Mouse (Mus musculus) large intestine, adult 2 months (tissue): ENCODE measurements around the gene Ccdc189. TPM values are rescaled to one million over a fixed set of nuclear protein-coding genes. Genes with fewer than 3 reads are reported as not detected.

Experiments
- DNase-seq: peaks from one replicate; pipeline ENCODE4 v3.0.0-alpha.2; 2012; ENCODE audit warnings: low read depth, low spot score
- WGBS: fragments of 180-500 bp; shearing (Covaris S2); methylation state at CpG from one replicate; pipeline ENCODE4 v1.1.7; 2018; 5-methylcytosine and 5-hydroxymethylcytosine counted together
- polyA plus RNA-seq: library from polyadenylated mRNA; depleted of rRNA; stranded (reverse); fragments of >200 nt; gene quantifications from 2 replicates; pipeline ENCODE4 v1.2.3, GENCODE M21; 2012

The Ccdc189 gene
- polyA plus RNA-seq, 1 experiment = 1.4 TPM

GRCm38 (mm10) chr7:127600612-127601011, 12.2 kb upstream of the Ccdc189 start:
- 94% methylated on average over 7 of the region's 7 CpGs for WGBS
- no peak for DNase-seq

DNA sequence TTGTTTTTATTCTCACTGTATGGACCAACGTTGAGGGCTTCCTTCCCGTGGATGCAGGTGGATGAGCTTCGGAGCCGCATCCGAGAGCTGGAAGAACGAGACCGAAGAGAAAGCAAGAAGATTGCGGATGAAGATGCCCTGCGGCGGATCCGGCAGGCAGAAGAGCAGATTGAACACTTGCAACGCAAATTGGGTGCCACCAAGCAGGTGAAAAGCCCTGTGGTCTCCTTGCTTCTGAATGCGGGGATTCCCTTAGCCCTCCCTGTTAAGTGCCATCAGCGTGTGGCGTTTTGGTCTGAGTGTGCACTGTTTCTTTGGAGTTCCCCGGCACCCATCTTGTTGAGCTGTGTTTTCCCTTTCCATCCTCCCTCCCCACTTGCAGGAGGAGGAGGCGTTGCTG, 8.4 kb upstream of the Ccdc189 start:
- no peak for DNase-seq
- 93% methylated on average over 17 of the region's 17 CpGs for WGBS

DNA sequence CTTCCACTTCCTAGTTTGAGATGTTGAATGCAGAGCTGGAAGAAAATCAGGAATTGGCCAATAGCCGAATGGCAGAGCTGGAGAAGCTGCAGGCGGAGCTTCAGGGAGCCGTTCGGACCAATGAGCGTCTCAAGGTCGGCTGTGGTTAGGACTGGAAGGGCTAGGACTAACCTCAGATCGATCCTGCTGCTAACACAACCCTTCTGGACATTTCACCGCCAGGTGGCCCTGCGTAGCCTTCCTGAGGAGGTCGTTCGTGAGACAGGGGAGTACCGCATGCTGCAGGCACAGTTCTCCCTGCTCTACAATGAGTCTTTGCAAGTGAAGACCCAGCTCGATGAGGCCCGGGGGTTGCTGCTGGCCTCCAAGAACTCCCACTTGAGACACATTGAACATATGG, 4.2 kb upstream of the Ccdc189 start:
- 90% methylated on average over 14 of the region's 14 CpGs for WGBS
- no peak for DNase-seq

GRCm38 (mm10) chr7:127591108-127591507, 2.7 kb upstream of the Ccdc189 start:
- WGBS = 68% methylated on average over 10 of the region's 10 CpGs
- DNase-seq = no peak

GRCm38 (mm10) chr7:127589637-127590036, 1.2 kb upstream of the Ccdc189 start:
- 93% methylated on average over 9 of the region's 9 CpGs for WGBS
- no peak for DNase-seq

DNA sequence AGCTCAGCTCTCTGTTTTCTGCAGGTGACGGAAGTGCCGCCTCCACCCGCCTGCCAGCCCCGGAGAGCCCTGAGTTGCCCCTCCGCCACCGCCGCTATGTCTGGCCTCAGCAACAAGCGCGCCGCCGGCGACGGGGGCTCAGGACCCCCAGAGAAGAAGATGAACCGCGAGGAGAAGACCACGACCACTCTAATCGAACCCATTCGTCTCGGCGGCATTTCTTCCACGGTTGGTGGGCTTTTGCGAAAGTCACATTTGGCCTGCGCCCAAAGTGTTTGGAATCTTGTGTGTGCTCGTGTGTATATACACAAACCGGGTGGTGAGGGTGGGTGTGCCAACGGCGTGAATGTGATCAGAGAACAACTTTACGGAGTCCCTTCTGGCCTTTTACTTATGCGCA, 506 bp upstream of the Ccdc189 start:
- WGBS = 2% methylated on average over 29 of the region's 29 CpGs
- no peak for DNase-seq

- WGBS = 40% methylated on average over 5 of the region's 5 CpGs
- DNase-seq = no peak
Measured at GRCm38 (mm10) chr7:127587196-127587595, 1.2 kb downstream of the Ccdc189 start.

- WGBS = 94% methylated on average over 6 of the region's 6 CpGs
- no peak for DNase-seq
Measured at GRCm38 (mm10) chr7:127586149-127586548, 2.2 kb downstream of the Ccdc189 start.

DNA sequence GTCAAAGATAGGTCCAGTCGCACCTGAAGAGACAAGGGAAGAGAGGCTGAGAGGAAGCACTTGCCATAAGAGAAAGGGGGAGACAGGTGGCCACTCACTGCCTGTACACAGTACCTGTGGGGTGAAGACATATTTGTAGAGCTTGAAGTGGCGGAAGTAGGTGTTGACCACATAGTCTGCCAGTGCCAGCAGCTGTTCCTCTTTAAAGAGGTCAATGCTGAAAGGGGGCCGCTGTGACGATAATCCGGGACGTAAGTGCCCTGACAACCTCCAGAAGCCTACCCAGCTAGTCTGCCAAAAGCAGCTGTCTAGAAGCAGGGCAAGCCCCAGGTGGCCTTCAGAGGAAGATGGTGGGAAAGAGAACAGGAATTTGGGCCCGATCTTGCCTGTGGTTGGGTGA, 3.4 kb downstream of the Ccdc189 start:
- no peak for DNase-seq
- WGBS = 87% methylated on average over 7 of the region's 7 CpGs

GRCm38 (mm10) chr7:127583260-127583659, 5.1 kb downstream of the Ccdc189 start:
- WGBS = 94% methylated on average over 6 of the region's 6 CpGs

GRCm38 (mm10) chr7:127574115-127574514, 14.3 kb downstream of the Ccdc189 start:
- no peak for DNase-seq
- 10% methylated on average over 7 of the region's 7 CpGs for WGBS

More at GRCm38 (mm10) chr7:127583260-127583659, 5.1 kb downstream of the Ccdc189 start:
- no peak for DNase-seq

DNA sequence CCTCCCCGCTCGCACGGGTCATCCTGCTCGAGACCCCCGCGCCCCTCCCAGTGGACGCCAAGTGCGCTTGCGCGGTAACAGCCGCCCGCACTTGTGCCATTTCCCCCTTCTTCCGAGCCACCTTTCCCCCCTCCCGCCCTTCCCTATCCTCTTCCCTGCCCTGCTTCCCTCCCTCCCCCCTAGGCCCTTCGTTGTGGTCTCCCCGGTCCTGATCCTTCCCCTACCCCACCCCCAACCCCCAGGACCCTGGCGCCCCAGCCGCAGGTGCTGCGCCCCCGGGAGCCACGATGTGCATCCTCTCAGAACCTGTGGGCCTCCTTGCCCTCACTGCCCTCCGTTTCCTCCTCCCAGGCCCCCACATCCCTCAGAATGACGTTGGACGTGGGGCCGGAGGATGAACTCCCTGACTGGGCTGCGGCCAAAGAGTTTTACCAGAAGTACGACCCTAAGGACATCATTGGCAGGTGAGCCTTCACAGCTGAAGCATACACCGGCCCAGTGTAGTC, 14.8 kb downstream of the Ccdc189 start:
- DNase-seq = no peak
- 3% methylated on average over 28 of the region's 28 CpGs for WGBS

- WGBS = under 1% methylated on average over 17 of the region's 17 CpGs
- DNase-seq = peak; percentile 99
Measured at GRCm38 (mm10) chr7:127572895-127573471, 15.4 kb downstream of the Ccdc189 start, which contains the start of gene Phkg2. Phkg2 (plus strand) TSS chr7:127573340.

DNA sequence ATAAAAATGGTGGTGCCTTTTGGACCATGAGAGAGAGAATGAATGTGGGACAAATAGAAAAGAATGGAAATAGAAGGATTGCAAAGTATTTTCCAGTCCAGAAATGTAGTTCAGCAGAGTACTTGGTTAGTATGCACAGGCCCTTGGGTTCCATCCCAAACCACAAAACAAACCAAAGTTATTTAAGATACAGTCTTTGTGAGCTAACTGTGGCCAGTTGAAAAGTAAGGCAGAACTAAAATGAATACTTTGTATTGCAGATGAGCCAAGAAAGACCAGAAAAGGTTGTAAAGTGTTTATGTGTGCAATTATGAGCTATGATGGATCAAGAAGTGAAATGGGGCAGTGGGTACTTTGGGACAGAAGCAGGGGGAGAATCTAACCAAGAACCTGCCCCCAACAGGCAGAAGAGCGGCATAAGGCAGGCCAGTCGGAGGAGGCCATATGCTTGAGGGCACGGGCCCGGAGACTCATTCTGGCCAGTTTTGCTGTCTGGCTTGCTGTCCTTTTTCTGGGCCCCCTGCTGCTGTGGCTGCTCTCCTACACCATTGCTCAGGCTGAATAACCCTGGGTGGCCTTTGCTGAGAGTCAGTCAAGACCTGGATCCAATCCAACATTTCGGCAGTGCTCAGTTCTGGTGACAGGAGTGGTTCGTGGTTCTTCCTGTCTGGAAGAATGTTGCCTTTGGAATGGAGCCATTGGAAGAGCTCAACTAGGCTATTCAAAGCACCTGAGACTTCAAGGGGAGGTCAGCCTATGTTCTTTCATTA, 23.8 kb downstream of the Ccdc189 start:
- DNase-seq = no peak
- WGBS = 69% methylated on average over 6 of the region's 6 CpGs

GRCm38 (mm10) chr7:127561340-127561858, 27.0 kb downstream of the Ccdc189 start, which contains the start of gene Tmem265:
Tmem265 (plus strand) TSS chr7:127561390.
- DNase-seq = no peak
- 69% methylated on average over 5 of the region's 5 CpGs for WGBS

DNA sequence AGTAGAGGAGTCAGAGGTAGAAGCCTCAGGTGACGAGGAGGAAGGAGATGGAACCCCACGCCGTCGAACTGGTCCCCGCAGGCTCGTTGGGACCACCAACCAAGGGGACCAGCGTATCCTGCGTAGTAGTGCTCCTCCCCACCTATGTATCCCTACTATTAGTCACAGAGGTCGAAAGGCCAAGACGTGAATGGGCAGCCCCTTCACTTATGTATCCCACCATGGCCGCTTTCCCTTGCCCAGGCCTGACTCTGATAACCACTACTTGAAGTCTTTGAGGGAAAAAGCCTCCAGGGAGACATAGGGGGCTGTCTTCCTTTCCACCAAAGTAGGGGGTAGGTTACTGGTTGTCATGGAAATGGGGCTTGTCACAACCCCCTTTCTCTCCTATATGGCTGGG, 27.8 kb downstream of the Ccdc189 start:
- 95% methylated on average over 11 of the region's 11 CpGs for whole genome bisulfite sequencing
- no peak for DNase-seq

GRCm38 (mm10) chr7:127551558-127551957, 36.8 kb downstream of the Ccdc189 start:
- no peak for DNase-seq
- WGBS = 82% methylated on average over 8 of the region's 8 CpGs

GRCm38 (mm10) chr7:127549116-127549835, 39.1 kb downstream of the Ccdc189 start:
- no peak for DNase-seq
- WGBS = 70% methylated on average over 15 of the region's 15 CpGs

- DNase-seq = no peak
- WGBS = 91% methylated on average over 3 of the region's 3 CpGs
Measured at GRCm38 (mm10) chr7:127541671-127542070, 46.7 kb downstream of the Ccdc189 start.
